Mouse (Mus musculus): ENCODE data around the gene Gprin3. TPM values are rescaled to one million over a fixed set of nuclear protein-coding genes. Genes with fewer than 3 reads are reported as not detected.
"Not testable (repeated sequence)": the region's sequence is repeated elsewhere in the genome, so short reads cannot be mapped to it uniquely, and the experiment has no call there.

Gprin3 gene
- polyA plus RNA-seq, 1 experiment = 1.2 TPM

DNA sequence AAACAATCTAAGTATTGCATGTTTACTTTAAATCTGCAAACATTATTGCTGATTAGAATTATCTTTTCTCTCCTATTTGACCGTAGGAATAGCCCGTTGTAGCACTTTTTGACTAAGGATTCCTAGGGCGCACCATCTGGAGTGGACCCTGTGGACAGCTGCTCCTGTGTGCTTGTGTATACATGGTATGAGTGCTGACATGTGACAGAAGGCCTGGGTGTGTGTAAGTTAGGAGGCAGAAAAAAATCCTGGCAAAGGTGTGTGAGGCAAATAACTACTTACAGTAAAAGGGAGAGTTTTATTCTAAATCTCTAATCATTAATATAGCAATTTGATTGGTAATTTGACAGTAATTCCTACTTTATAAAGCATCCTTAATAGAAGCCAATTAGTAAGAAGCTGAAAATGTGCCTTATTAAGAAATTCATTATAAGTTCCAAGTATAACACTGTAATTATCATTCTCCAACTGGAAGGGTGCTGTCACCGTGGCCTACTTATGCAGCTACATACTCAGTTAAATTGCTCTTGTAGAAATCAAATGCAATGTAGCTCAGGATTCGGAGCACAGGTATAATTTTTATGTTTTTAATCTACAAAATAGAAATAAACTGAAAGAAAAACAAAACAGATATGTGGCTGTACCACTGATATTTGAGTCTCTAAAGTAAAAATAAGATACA lies 74.8 kb downstream of the Gprin3 start:
- no peak overlapping the region for H3K27ac ChIP-seq (ENCODE audit: insufficient read depth, low read length)
- TF ChIP-seq CTCF (IDR thresholded peaks at IDR 0.05; ENCODE audit: borderline replicate concordance, insufficient read depth, low read length) (no peak), POLR2A (IDR thresholded peaks at IDR 0.05; ENCODE audit: low read depth, low read length) (no peak)
- H3K4me1 ChIP-seq (ENCODE audit: control insufficient read depth, insufficient read depth, low read length) = no peaks in the 10 kb centered on the region; the same call in 1 of the 2 replicates
- H3K4me3 ChIP-seq (ENCODE audit: insufficient read depth, low read length) = no peak overlapping the region

GRCm38 (mm10) chr6:59348673-59349072 lies 77.4 kb downstream of the Gprin3 start:
- Histone ChIP-seq H3K27ac (ENCODE audit: insufficient read depth, low read length) (no peak overlapping the region), H3K4me3 (ENCODE audit: insufficient read depth, low read length) (no peak overlapping the region), H3K4me1 (ENCODE audit: control insufficient read depth, insufficient read depth, low read length) (no peaks in the 10 kb centered on the region; the same call in 1 of the 2 replicates)
- TF ChIP-seq CTCF (IDR thresholded peaks at IDR 0.05; ENCODE audit: borderline replicate concordance, insufficient read depth, low read length) (no peak), POLR2A (IDR thresholded peaks at IDR 0.05; ENCODE audit: low read depth, low read length) (no peak)

DNA sequence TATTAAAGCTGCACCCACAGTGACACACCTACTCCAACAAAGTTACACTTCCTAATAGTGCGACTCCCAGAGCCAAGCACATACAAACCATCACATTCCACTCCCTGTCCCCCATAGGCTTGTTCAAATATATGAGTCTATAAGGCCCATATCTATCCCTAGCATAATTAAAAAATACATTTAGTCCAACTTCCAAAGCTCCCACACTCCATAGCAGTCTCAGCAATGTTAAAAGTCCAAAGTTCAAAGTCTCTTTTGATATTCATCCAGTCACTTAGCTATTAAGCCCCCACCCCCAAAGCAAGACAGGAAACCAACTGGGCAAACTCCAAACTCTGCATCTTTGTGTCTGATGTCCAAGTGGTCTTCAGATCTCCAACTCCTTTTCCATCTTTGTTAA lies 84.9 kb downstream of the Gprin3 start:
- H3K27ac ChIP-seq (ENCODE audit: insufficient read depth, low read length) = no peak overlapping the region
- no peaks in the 10 kb centered on the region for H3K4me1 ChIP-seq (ENCODE audit: control insufficient read depth, insufficient read depth, low read length)
- no peak overlapping the region for H3K4me3 ChIP-seq (ENCODE audit: insufficient read depth, low read length)
- no peak for TF ChIP-seq POLR2A (IDR thresholded peaks at IDR 0.05; ENCODE audit: low read depth, low read length)
- TF ChIP-seq CTCF (IDR thresholded peaks at IDR 0.05; ENCODE audit: borderline replicate concordance, insufficient read depth, low read length) = no peak

DNA sequence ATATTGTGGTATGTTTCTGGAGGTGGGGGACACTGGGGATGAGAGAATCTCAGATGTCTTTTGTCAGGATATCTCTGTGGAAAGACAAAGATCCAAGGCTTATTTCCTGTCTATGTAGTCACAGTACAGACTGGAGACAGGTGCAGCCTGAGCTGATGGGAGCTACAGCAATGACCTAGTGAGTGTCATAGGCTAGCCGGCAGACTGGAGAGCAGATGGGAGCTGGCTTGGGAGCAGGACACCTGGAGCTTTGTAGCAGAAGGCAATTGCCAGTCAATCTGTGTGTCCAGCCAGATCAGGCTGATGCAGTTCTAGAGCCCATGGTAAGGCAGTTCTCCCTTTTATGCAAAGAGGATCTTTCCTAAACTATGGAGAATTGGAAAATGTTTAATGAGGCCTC lies 97.8 kb downstream of the Gprin3 start:
- Histone ChIP-seq H3K27ac (ENCODE audit: insufficient read depth, low read length) (no peak overlapping the region), H3K4me3 (ENCODE audit: insufficient read depth, low read length) (no peak overlapping the region), H3K4me1 (ENCODE audit: control insufficient read depth, insufficient read depth, low read length) (no peaks in the 10 kb centered on the region)
- no peak for TF ChIP-seq POLR2A (IDR thresholded peaks at IDR 0.05; ENCODE audit: low read depth, low read length)
- TF ChIP-seq CTCF (IDR thresholded peaks at IDR 0.05; ENCODE audit: borderline replicate concordance, insufficient read depth, low read length) = no peak

GRCm38 (mm10) chr6:59315868-59316267 lies 110.2 kb downstream of the Gprin3 start:
- no peaks in the 10 kb centered on the region for H3K4me1 ChIP-seq (ENCODE audit: control insufficient read depth, insufficient read depth, low read length)
- TF ChIP-seq CTCF (IDR thresholded peaks at IDR 0.05; ENCODE audit: borderline replicate concordance, insufficient read depth, low read length) = no peak
- TF ChIP-seq POLR2A (IDR thresholded peaks at IDR 0.05; ENCODE audit: low read depth, low read length) = no peak
- H3K4me3 ChIP-seq (ENCODE audit: insufficient read depth, low read length) = no peak overlapping the region
- H3K27ac ChIP-seq (ENCODE audit: insufficient read depth, low read length) = no peak overlapping the region

DNA sequence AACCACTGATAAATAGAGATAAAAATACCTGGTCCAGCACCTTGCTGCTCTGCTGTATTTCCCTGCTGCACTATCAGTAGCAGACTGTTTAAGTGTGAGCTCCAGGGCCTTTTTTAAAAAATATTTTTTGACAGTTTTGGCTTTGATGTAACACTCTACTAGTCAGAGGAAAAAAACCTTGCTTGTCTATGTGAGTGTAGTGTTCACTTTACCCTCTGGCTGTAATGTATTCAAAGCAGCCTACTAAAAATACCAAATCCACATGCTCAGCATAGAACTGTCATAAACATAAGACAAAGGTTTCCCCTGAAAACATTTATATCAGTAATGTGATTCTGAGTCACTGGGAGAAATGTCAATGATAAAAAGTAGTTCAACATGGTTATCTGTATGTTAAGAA lies 111.0 kb downstream of the Gprin3 start:
- H3K27ac ChIP-seq (ENCODE audit: insufficient read depth, low read length) = no peak overlapping the region
- TF ChIP-seq CTCF (IDR thresholded peaks at IDR 0.05; ENCODE audit: borderline replicate concordance, insufficient read depth, low read length) = no peak
- TF ChIP-seq POLR2A (IDR thresholded peaks at IDR 0.05; ENCODE audit: low read depth, low read length) = no peak

DNA sequence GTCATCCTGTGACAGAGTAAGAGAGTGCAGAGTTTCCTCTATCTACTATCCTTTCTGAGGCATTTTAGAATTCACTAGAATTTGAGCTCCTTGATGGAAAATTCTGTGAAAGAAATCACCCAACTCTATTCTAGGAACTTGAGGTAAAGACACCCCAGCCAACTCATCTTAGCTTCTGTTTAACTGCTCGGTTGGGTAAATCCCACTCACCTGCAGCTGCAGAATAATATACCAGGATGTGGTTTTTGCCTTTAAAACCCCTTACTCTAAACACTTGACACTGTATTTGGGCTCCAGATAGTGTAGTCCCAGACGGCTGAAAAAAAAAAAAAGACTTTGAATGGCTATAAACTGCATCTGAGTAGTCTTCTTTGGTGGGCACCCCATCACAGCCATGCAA lies 112.9 kb downstream of the Gprin3 start:
- H3K4me1 ChIP-seq (ENCODE audit: control insufficient read depth, insufficient read depth, low read length) = no peaks in the 10 kb centered on the region
- no peak overlapping the region for H3K4me3 ChIP-seq (ENCODE audit: insufficient read depth, low read length)
- H3K27ac ChIP-seq (ENCODE audit: insufficient read depth, low read length) = no peak overlapping the region
- TF ChIP-seq POLR2A (IDR thresholded peaks at IDR 0.05; ENCODE audit: low read depth, low read length) (no peak), CTCF (IDR thresholded peaks at IDR 0.05; ENCODE audit: borderline replicate concordance, insufficient read depth, low read length) (no peak)

More for the DNA sequence above, 111.0 kb downstream of the Gprin3 start:
- Histone ChIP-seq H3K4me1 (ENCODE audit: control insufficient read depth, insufficient read depth, low read length) (no peaks in the 10 kb centered on the region), H3K4me3 (ENCODE audit: insufficient read depth, low read length) (no peak overlapping the region)

DNA sequence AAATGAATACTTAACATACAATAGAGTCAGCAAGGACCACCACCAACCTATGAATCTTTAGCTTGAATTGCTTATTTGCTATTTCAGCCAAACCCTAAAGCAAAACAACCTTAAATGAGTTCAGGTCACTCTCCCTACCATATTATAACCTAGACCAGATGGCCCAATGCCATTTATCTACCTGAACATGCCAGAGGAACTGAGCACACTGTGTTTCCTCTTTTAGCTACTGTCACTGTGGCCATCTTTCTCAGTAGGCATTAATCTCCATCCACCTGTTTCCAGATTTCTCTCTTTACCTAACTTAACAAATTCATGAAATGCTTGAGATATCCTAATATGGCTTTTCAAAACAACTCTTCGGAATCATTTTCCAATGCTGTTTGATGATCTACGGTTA lies 114.9 kb downstream of the Gprin3 start:
- TF ChIP-seq POLR2A (IDR thresholded peaks at IDR 0.05; ENCODE audit: low read depth, low read length) = no peak
- no peak for TF ChIP-seq CTCF (IDR thresholded peaks at IDR 0.05; ENCODE audit: borderline replicate concordance, insufficient read depth, low read length)
- Histone ChIP-seq H3K4me3 (ENCODE audit: insufficient read depth, low read length) (no peak overlapping the region), H3K4me1 (ENCODE audit: control insufficient read depth, insufficient read depth, low read length) (no peaks in the 10 kb centered on the region), H3K27ac (ENCODE audit: insufficient read depth, low read length) (no peak overlapping the region)

GRCm38 (mm10) chr6:59304235-59304942 lies 121.7 kb downstream of the Gprin3 start:
- H3K4me3 ChIP-seq (ENCODE audit: insufficient read depth, low read length); H3K27ac ChIP-seq (ENCODE audit: insufficient read depth, low read length); H3K4me1 ChIP-seq (ENCODE audit: control insufficient read depth, insufficient read depth, low read length): not testable (repeated sequence)

- TF ChIP-seq POLR2A (IDR thresholded peaks at IDR 0.05; ENCODE audit: low read depth, low read length) (no peak), CTCF (IDR thresholded peaks at IDR 0.05; ENCODE audit: borderline replicate concordance, insufficient read depth, low read length) (no peak)
- no peak overlapping the region for H3K4me3 ChIP-seq (ENCODE audit: insufficient read depth, low read length)
- peak overlapping the region; percentile 91 for H3K27ac ChIP-seq (ENCODE audit: insufficient read depth, low read length)
- H3K4me1 ChIP-seq (ENCODE audit: control insufficient read depth, insufficient read depth, low read length) = peaks cover 2% of the 10 kb centered on the region; the same call in 1 of the 2 replicates
These were observed 123.1 kb downstream of the Gprin3 start for GRCm38 (mm10) chr6:59303031-59303430.

Other genes starting within 250 kb of the Gprin3 start
- gene Tigd2, start 217.4 kb downstream of the Gprin3 start, polyA plus RNA-seq (2011; ENCODE audit: insufficient read length, low read depth, missing spikeins) = 8.4 and 9.2 TPM in 2 replicates